ENCODE assay signal across 12 mouse cellular contexts in genomic region chr11:5062860-5063505, GRCm38 (mm10). TPM values are rescaled to one million over a fixed set of nuclear protein-coding genes. Genes with fewer than 3 reads are reported as not detected.
DNase-seq lines count a peak whose midpoint lies in the region; ATAC-seq and TF ChIP-seq lines count a peak whose summit lies in the region.
"Had no signal": no experiment of that assay in that cellular context is flagged by ENCODE, and none has a peak within 500 bp of the region (broad histone marks: within the 10 kb centered on the region; RNA-seq: fewer than 3 reads in every experiment).

No protein-coding gene starts in this region.

- H3K4me1 ChIP-seq in heart, embryonic 11.5 days (ENCODE audit: control insufficient read depth, insufficient read depth, low read length), result peaks cover 36% of the 10 kb centered on the region
- H3K4me1 ChIP-seq in midbrain, embryonic 10.5 days, result peaks cover 72% of the 10 kb centered on the region
- H3K4me1 ChIP-seq in kidney, adult 2 months (ENCODE audit: control insufficient read depth, insufficient read depth, low read length), result peaks cover 16% of the 10 kb centered on the region

- H3K27me3 ChIP-seq in heart, embryonic 11.5 days (ENCODE audit: control insufficient read depth, insufficient read depth, low read length), result peaks cover 62% of the 10 kb centered on the region
- peaks cover 71% of the 10 kb centered on the region for H3K27me3 ChIP-seq in midbrain, embryonic 10.5 days (ENCODE audit: low read depth, poor library complexity, severe bottlenecking)
- no peaks in the 10 kb centered on the region for H3K27me3 ChIP-seq in kidney, adult 2 months (replicated peaks; ENCODE audit: control insufficient read depth, insufficient read depth, low read length)

- H3K9ac ChIP-seq in heart, embryonic 11.5 days (ENCODE audit: low read depth, low read length), result no peak overlapping the region

- 67% methylated on average over 13 of the region's 13 CpGs for WGBS in heart, embryonic 11.5 days (ENCODE audit: insufficient replicate concordance)
- WGBS in midbrain, embryonic 10.5 days, result 60% methylated on average over 13 of the region's 13 CpGs
- 83% methylated on average over 13 of the region's 13 CpGs for WGBS in kidney, adult 2 months

- DNase-seq in heart, postnatal 36 days, result no peak
- peak; percentile 40 for DNase-seq in ovary, postnatal 36 days (ENCODE audit: low spot score)
- no peak for DNase-seq in ovary, postnatal 10 days (ENCODE audit: low spot score)
- no peak for DNase-seq in midbrain, embryonic 10.5 days (ENCODE audit: low spot score)
- no peak for DNase-seq in c-Kit-positive CD71-positive TER-119-positive erythroid progenitor cells, embryonic 14.5 days (ENCODE audit: low spot score)
- DNase-seq in kidney, adult 2 months, result no peak
- DNase-seq in urinary bladder, adult 18-20 months (ENCODE audit: low spot score in 2 of 2), result no peak
- DNase-seq: adrenal gland, postnatal 14 days; embryo, embryonic 11 days; gastrocnemius, postnatal 36 days had no signal

- H3K27ac ChIP-seq in heart, embryonic 11.5 days (ENCODE audit: low read depth, low read length), result no peak overlapping the region
- H3K27ac ChIP-seq in midbrain, embryonic 10.5 days (replicated peaks), result no peak overlapping the region
- no peak overlapping the region for H3K27ac ChIP-seq in kidney, adult 2 months (ENCODE audit: insufficient read depth, low read depth, low read length)

- no peak overlapping the region; the same call in 1 of the 2 replicates for H3K4me3 ChIP-seq in heart, embryonic 11.5 days (ENCODE audit: low read depth, low read length)
- H3K4me3 ChIP-seq in midbrain, embryonic 10.5 days, result 0 out of 2 replicates have a peak overlapping the region, but pooled peaks have one; percentile 54
- no peak overlapping the region for H3K4me3 ChIP-seq in kidney, adult 2 months (ENCODE audit: insufficient read depth, low read depth, low read length)

- no peak for TF ChIP-seq POLR2A in kidney, adult 2 months (IDR thresholded peaks at IDR 0.05; ENCODE audit: low read depth, low read length)

- ATAC-seq in heart, embryonic 11.5 days (replicated peaks; ENCODE audit: insufficient number of reproducible peaks, low FRiP score, low TSS enrichment), result no peak
- ATAC-seq: lung, postnatal 0 days had no signal

- H3K4me2 ChIP-seq in heart, embryonic 11.5 days, result peak overlapping the region; percentile 14; the same call in 1 of the 2 replicates

- no peaks in the 10 kb centered on the region for H3K9me3 ChIP-seq in heart, embryonic 11.5 days (replicated peaks; ENCODE audit: control insufficient read depth, low read length)
- H3K9me3 ChIP-seq in midbrain, embryonic 10.5 days (replicated peaks), result no peaks in the 10 kb centered on the region

- no peaks in the 10 kb centered on the region; the same call in 1 of the 2 replicates for H3K36me3 ChIP-seq in heart, embryonic 11.5 days (ENCODE audit: control insufficient read depth, insufficient read depth, low read length)
- peaks cover 9% of the 10 kb centered on the region for H3K36me3 ChIP-seq in midbrain, embryonic 10.5 days
- H3K36me3 ChIP-seq in kidney, adult 2 months (ENCODE audit: control insufficient read depth, insufficient read depth, low read length), result no peaks in the 10 kb centered on the region

- no peak for TF ChIP-seq CTCF in kidney, adult 2 months (conservative IDR thresholded peaks at IDR 0.05; ENCODE audit: insufficient read depth, insufficient read length, low read depth, low read length)

- intact Hi-C loops in heart, postnatal 36 days (cut with DNase I), result no loop called here

RNA-seq across cellular contexts. Expression of gene Gas2l1, which starts 2.1 kb away (rescaled TPM):
- 23.2 and 26.3 TPM in 2 replicates for polyA plus RNA-seq in heart, embryonic 11.5 days (2014; fragmentation: Nextera tagmentation; extraction: Ambion mirVana)
- total RNA-seq in heart, postnatal 36 days (2021), result 10 to 100 TPM; 17.5 to 18.7 TPM
- polyA plus RNA-seq in midbrain, embryonic 10.5 days (2016; fragmentation: Nextera tagmentation; extraction: Ambion mirVana), result 22.0 and 23.6 TPM in 2 replicates
- 40.2 and 48.3 TPM in 2 replicates for polyA plus RNA-seq in kidney, adult 2 months (2012; rRNA removed)

RNA-seq across cellular contexts. Expression of gene Rasl10a, which starts 5.1 kb away (rescaled TPM):
- 0.92 and 1.1 TPM in 2 replicates for polyA plus RNA-seq in heart, embryonic 11.5 days (2014; fragmentation: Nextera tagmentation; extraction: Ambion mirVana)
- 1 to 10 TPM; 5.1 to 9.5 TPM for total RNA-seq in heart, postnatal 36 days (2021)
- polyA plus RNA-seq in midbrain, embryonic 10.5 days (2016; fragmentation: Nextera tagmentation; extraction: Ambion mirVana), result 0.44 and 1.2 TPM in 2 replicates
- polyA plus RNA-seq in kidney, adult 2 months (2012; rRNA removed), result 1.1 and 1.3 TPM in 2 replicates

RNA-seq across cellular contexts. Expression of gene Rhbdd3, which starts 35.7 kb away (rescaled TPM):
- 23.5 and 25.7 TPM in 2 replicates for polyA plus RNA-seq in heart, embryonic 11.5 days (2014; fragmentation: Nextera tagmentation; extraction: Ambion mirVana)
- 10 to 100 TPM; 21.0 to 28.1 TPM for total RNA-seq in heart, postnatal 36 days (2021)
- 33.0 and 33.6 TPM in 2 replicates for polyA plus RNA-seq in midbrain, embryonic 10.5 days (2016; fragmentation: Nextera tagmentation; extraction: Ambion mirVana)
- 26.4 and 35.6 TPM in 2 replicates for polyA plus RNA-seq in kidney, adult 2 months (2012; rRNA removed)

RNA-seq across cellular contexts. Expression of gene Ewsr1, which starts 36.1 kb away (rescaled TPM):
- polyA plus RNA-seq in heart, embryonic 11.5 days (2014; fragmentation: Nextera tagmentation; extraction: Ambion mirVana), result 255 and 322 TPM in 2 replicates
- 10 to 100 TPM; 85.9 to 93.8 TPM for total RNA-seq in heart, postnatal 36 days (2021)
- polyA plus RNA-seq in midbrain, embryonic 10.5 days (2016; fragmentation: Nextera tagmentation; extraction: Ambion mirVana), result 903 and 985 TPM in 2 replicates
- 204 and 218 TPM in 2 replicates for polyA plus RNA-seq in kidney, adult 2 months (2012; rRNA removed)
